Mouse (Mus musculus) cerebral cortex, adult 2 months (tissue): ENCODE measurements around the gene Gm20521.

ENCODE experiments used
- WGBS: fragments of 180-500 bp; shearing (Covaris S2); methylation state at CpG from one replicate; pipeline ENCODE4 v1.1.7; 2018; 5-methylcytosine and 5-hydroxymethylcytosine counted together

The Gm20521 gene

GRCm38 (mm10) chr14:54936831-54937160 lies 53.6 kb downstream of the Gm20521 start:
- 48% methylated on average over 6 of the region's 6 CpGs for WGBS

- WGBS, result 80% methylated on average over 16 of the region's 16 CpGs
These were observed 54.3 kb downstream of the Gm20521 start for GRCm38 (mm10) chr14:54937361-54938182.

GRCm38 (mm10) chr14:54938431-54939219 lies 55.4 kb downstream of the Gm20521 start:
- WGBS, result 80% methylated on average over 15 of the region's 15 CpGs

- WGBS, result 69% methylated on average over 12 of the region's 12 CpGs
These were observed 56.4 kb downstream of the Gm20521 start for GRCm38 (mm10) chr14:54939434-54940175.

- 71% methylated on average over 3 of the region's 3 CpGs for WGBS
These were observed 56.9 kb downstream of the Gm20521 start for GRCm38 (mm10) chr14:54940176-54940530.

- 67% methylated on average over 13 of the region's 13 CpGs for WGBS
These were observed 58.1 kb downstream of the Gm20521 start for GRCm38 (mm10) chr14:54941024-54941978.

- WGBS, result 89% methylated on average over 8 of the region's 8 CpGs
These were observed 59.2 kb downstream of the Gm20521 start for GRCm38 (mm10) chr14:54942479-54942878.

- WGBS, result 94% methylated on average over 7 of the region's 7 CpGs
These were observed 60.7 kb downstream of the Gm20521 start for GRCm38 (mm10) chr14:54943971-54944370.

GRCm38 (mm10) chr14:54944939-54945338 lies 61.7 kb downstream of the Gm20521 start:
- WGBS, result 63% methylated on average over 2 of the region's 2 CpGs

- 84% methylated on average over 19 of the region's 19 CpGs for WGBS
These were observed 62.9 kb downstream of the Gm20521 start for GRCm38 (mm10) chr14:54945975-54946704.

- WGBS, result 92% methylated on average over 11 of the region's 11 CpGs
These were observed 63.8 kb downstream of the Gm20521 start for GRCm38 (mm10) chr14:54947008-54947407.
